Mouse (Mus musculus): ENCODE results near the gene Olfr1093.

Gene Olfr1093

DNA sequence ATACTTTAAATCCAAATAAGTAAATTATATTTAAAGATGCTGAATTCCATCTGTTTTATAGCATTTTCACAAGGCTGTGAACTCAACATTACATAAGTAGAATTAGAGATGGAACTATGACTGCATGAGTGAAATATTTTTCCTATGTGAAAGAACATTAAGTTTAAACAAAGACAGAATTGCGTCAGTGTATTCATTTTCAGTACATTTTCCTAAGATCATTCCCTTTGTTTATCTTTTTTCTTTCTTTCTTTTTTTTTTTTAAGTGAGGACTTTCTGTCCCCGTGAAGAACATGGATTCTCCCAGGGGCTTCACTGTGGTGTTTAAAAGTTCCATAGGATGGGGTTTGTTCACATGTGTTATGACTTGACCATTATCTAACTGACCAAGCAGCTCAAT lies at the start of gene Olfr1093:
Olfr1093 (plus strand) TSS at position 301 of the 400 bp plus-strand sequence.
- no peak for DNase-seq

DNA sequence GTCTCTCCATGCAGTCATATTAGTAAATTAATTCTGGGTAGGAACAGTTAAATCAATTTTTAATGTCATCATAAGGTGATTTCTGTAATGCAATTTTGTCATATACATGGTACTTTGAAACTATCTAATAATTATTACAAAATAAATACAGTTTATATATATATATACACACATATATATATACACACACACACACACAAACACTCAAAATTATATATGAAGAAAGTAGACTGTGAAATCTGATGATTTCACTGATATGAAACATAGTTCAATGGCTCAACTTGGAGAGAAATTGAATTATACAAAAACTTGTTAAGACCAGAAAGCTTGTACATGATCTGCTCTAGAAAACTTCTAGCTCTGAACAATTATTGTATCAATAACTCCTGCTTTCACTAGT lies 48.7 kb upstream of the Olfr1093 start, which contains the start of gene Olfr1089:
Olfr1089 (minus strand) TSS at position 101 of the 400 bp plus-strand sequence.
- no peak for DNase-seq

DNA sequence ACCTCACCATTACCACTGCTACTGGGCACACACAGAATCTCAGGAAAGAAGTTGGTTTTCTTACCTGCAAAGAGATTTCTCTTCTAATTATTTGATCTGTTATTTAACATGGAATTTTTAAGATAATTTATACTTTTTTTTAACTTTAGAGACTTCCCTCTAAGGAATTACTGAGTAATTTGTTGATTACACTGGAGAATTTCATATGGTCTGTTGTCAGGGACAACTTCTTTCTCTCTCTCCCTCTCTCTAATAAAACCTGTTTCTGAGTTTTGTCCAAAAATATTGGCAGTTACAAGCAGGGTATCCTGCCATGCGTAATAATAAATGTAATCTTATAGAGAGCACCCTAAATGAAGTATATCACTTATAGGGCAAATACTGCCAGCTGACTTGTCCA lies 23.4 kb upstream of the Olfr1093 start, which contains the start of gene Olfr1090:
Olfr1090 (minus strand) TSS at position 101 of the 400 bp plus-strand sequence.
- DNase-seq: no peak

DNA sequence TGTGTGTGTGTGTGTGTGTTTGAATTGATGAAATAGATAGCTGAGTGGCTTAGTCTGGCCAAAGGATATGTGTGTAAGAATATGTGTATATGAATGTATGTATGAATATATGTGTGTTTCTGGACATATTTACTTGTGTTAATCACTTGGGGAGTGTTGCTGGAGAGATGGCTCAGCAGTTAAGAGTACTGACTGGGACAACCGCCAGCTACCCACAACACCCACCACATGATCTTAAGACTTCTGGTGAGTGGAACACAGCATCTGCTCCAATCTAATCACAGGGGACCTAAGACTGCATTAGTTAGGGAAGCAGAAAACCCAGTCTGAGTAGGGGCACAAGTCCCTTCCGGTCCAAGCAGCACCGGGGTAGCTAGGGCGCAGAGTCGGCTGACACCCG lies 21.2 kb upstream of the Olfr1093 start:
- no peak for DNase-seq

DNA sequence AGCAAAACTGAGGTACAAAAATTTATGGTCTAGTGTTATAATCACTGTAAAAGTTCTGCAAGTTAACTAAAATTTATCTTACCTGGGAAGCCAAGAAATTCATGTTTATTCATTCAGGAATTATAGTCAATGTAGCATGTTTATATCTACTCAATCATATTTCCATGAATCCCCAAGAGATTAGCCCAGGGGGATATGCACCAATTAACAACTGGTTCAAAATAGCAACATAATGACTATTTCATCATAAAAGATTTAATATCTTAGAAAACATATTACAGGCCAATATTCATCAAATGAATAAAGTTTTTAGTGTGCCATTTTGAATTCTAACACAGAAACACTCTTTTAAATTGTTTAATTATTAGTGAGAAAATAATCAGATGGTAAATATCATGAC lies 27.6 kb downstream of the Olfr1093 start, which contains the start of gene Olfr141:
Olfr141 (minus strand) TSS at position 101 of the 400 bp plus-strand sequence.
- no peak for DNase-seq

DNA sequence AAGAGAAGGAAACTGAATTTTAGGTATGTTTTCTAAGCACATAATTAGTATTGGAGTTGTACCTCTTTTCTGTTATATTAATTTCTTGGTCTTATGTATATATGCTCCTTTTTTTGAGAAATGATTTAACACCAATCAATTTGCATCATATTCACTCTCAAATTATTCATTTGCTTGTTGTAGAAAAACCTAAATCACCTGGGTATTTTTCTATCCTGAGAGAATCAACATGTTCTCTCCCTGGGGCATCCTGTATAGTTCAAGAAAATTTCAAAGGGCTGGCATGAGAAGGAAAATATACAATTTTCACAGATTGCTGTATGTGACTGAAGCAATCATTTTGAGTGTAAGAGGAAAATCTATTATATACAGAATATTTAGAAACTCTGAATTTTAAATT lies 42.1 kb downstream of the Olfr1093 start, which contains the start of gene Olfr1094:
Olfr1094 (plus strand) TSS at position 301 of the 400 bp plus-strand sequence.
- DNase-seq: no peak

Measured in cerebellum, adult 9-11 months (tissue).